Mouse (Mus musculus) liver, embryonic 14.5 days (tissue): Measurements from ENCODE around the gene Tacc2.

Experiments
- CTCF ChIP-seq: IDR thresholded peaks from 2 replicates; pipeline ENCODE4 v1.5.1; 2016; ENCODE audit warnings: antibody characterized with exemption, low read depth, control low read depth
- EP300 ChIP-seq: IDR thresholded peaks from 2 replicates; pipeline ENCODE4 v1.6.1; 2016; ENCODE audit warnings: antibody characterized with exemption, low read depth

DNA sequence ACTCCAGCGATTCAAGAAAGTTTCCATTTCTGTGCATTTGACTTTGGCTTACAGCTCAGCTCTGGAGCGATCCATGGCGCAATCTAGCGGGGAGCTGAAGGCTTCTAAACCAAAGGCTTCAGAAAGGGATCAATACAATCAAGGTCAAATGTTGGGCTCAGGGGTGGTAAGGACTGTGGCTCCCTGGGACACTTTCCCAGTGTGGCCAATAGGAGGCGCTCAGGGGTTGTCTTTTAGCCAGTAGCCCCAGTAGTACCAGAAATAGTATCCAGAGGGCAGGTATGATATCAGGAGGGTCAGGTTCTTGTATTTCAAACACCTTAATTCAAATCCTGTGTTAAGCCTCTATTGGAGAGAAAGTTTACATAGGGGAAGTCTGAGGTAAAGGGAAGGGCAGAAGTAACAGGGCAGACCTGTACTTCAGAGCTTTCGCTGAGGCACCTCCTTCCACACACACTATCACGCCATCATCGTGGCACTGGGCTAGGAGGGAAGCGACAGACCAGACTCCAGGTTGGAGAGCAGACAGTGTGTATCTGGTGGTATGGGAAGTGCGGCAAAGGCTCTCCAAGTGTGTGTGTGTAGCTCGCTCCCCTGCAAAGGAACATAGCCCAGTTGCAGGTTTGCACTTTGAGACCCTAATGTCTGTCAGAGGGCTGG, 196.1 kb downstream of the Tacc2 start:
- TF ChIP-seq CTCF (peak; percentile 68), EP300 (no peak)
